Mouse (Mus musculus): Measurements from ENCODE around the gene Tm4sf4.
A peak's percentile ranks its signal among the peaks of the same experiment; 100 is the strongest.

DNA sequence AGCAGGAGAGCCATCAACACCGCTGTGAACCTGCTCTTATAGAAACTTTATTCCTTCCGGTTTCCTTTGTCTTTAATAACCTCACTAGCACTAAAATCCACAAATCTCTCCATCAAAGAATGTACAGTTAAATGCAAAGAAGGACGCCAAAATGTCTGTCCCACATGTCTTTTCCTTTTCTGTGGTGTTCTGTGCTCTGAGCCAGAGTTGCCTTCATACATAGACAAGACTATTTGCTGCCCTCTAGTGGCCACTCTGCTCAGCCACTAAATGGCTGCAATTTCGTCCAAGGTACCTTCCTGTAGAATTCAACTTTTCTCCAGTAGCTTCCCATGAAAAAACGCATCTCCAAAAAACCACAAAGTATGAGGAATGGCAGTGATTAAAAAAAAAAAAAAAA lies 23.3 kb downstream of the Tm4sf4 start:
- 0 out of 2 replicates have a peak, but pooled peaks have one; percentile 5 for TF ChIP-seq ZNF384 (IDR thresholded peaks at IDR 0.05; ENCODE audit: low read depth, low read length)
- no peak for TF ChIP-seq MAFK (IDR thresholded peaks at IDR 0.05; ENCODE audit: insufficient read depth, low read depth, low read length)
- no peak for TF ChIP-seq HCFC1 (IDR thresholded peaks at IDR 0.05; ENCODE audit: borderline replicate concordance, insufficient read depth, low read length)
